Mouse (Mus musculus) MEL (cell line): ENCODE data around the gene Sag. TPM values are rescaled to one million over a fixed set of nuclear protein-coding genes. Genes with fewer than 3 reads are reported as not detected.

Experiments used
- DNase-seq: peaks from one replicate; pipeline ENCODE4 v3.0.0; 2011; ENCODE audit warnings: low read depth, low spot score
- H3K27ac ChIP-seq: 2 replicates; pipeline ENCODE4 v1.5.1; 2012; ENCODE audit warnings: low read depth, mild to moderate bottlenecking, control low read depth, low read length, moderate library complexity; ENCODE audit not compliant: control insufficient read depth
- H3K27me3 ChIP-seq, 2 experiments: fragments of 150-350 bp in 1 of 2; sonication (generic) in 1 of 2; 2 replicates each; pipeline ENCODE4 v1.6.1; 2012; ENCODE audit warnings: low read length in 2 of 2, mild to moderate bottlenecking in 2 of 2, improper control_type of control experiment in 1 of 2, moderate library complexity in 1 of 2; ENCODE audit not compliant: insufficient read depth in 2 of 2, control insufficient read depth in 1 of 2
- H3K36me3 ChIP-seq, 2 experiments: 2 replicates each; pipeline ENCODE4 v1.6.1; 2012 to 2014; ENCODE audit warnings: low read length in 2 of 2, improper control_type of control experiment in 1 of 2, inconsistent platforms in 1 of 2, mild to moderate bottlenecking in 1 of 2; ENCODE audit not compliant: insufficient read depth in 2 of 2, control insufficient read depth in 1 of 2
- H3K4me1 ChIP-seq, 2 experiments: fragments of 150-350 bp in 1 of 2; sonication (generic) in 1 of 2; 2 replicates each; pipeline ENCODE4 v1.6.1; 2012; ENCODE audit warnings: low read length in 2 of 2, improper control_type of control experiment in 1 of 2, mild to moderate bottlenecking in 1 of 2; ENCODE audit not compliant: insufficient read depth in 2 of 2, control insufficient read depth in 1 of 2
- H3K4me3 ChIP-seq, 2 experiments: fragments of 150-350 bp in 1 of 2; sonication (generic) in 1 of 2; 2 replicates each; pipeline ENCODE4 v1.5.1; 2012; ENCODE audit warnings: low read depth in 2 of 2, low read length in 2 of 2, mild to moderate bottlenecking in 2 of 2, moderate library complexity in 2 of 2, control low read depth in 1 of 2, improper control_type of control experiment in 1 of 2; ENCODE audit not compliant: control insufficient read depth in 1 of 2, insufficient read depth in 1 of 2
- H3K79me2 ChIP-seq: 2 replicates; pipeline ENCODE4 v1.6.1; 2012; ENCODE audit warnings: mild to moderate bottlenecking, low read length, moderate library complexity; ENCODE audit not compliant: control insufficient read depth, poor library complexity, insufficient read depth
- H3K9ac ChIP-seq: 2 replicates; pipeline ENCODE4 v1.6.1; 2012; ENCODE audit warnings: low read depth, mild to moderate bottlenecking, control low read depth, low read length, moderate library complexity; ENCODE audit not compliant: control insufficient read depth, poor library complexity, severe bottlenecking
- H3K9me3 ChIP-seq: fragments of 150-350 bp; sonication (generic); replicated peaks from 2 replicates; pipeline ENCODE4 v1.6.1; 2012; ENCODE audit warnings: mild to moderate bottlenecking, low read length, improper control_type of control experiment, moderate library complexity; ENCODE audit not compliant: insufficient read depth
- CHD1 ChIP-seq: IDR thresholded peaks from 2 replicates; pipeline ENCODE4 v1.6.1; 2012; ENCODE audit warnings: low read depth, mild to moderate bottlenecking, inconsistent platforms, low read length, improper control_type of control experiment
- CHD2 ChIP-seq: IDR thresholded peaks from 2 replicates; pipeline ENCODE4 v1.6.1; 2011; ENCODE audit warnings: low read length, improper control_type of control experiment
- CTCF ChIP-seq, 3 experiments: IDR thresholded peaks in 2 of 3; conservative IDR thresholded peaks in 1 of 3; 2 replicates each; pipeline ENCODE4 v1.5.1; 2011 to 2012; ENCODE audit warnings: low read length in 3 of 3, low read depth in 2 of 3, mild to moderate bottlenecking in 2 of 3, improper control_type of control experiment in 1 of 3, inconsistent platforms in 1 of 3, mixed read lengths in 1 of 3, moderate library complexity in 1 of 3; ENCODE audit not compliant: control insufficient read depth in 1 of 3, insufficient read depth in 1 of 3, poor library complexity in 1 of 3, severe bottlenecking in 1 of 3
- E2F4 ChIP-seq: IDR thresholded peaks from 2 replicates; pipeline ENCODE4 v1.6.1; 2011; ENCODE audit warnings: low read depth, low read length, improper control_type of control experiment, borderline replicate concordance
- EP300 ChIP-seq, 2 experiments: IDR thresholded peaks; 2 replicates each; pipeline ENCODE4 v1.6.1; 2011; ENCODE audit warnings: improper control_type of control experiment in 2 of 2, low read length in 2 of 2, low read depth in 1 of 2, mild to moderate bottlenecking in 1 of 2
- ETS1 ChIP-seq: IDR thresholded peaks from 2 replicates; pipeline ENCODE4 v1.6.1; 2012; ENCODE audit warnings: low read depth, mild to moderate bottlenecking, inconsistent platforms, low read length, improper control_type of control experiment, moderate library complexity
- GABPA ChIP-seq: IDR thresholded peaks from 2 replicates; pipeline ENCODE4 v1.6.1; 2012; ENCODE audit warnings: low read depth, mild to moderate bottlenecking, inconsistent platforms, low read length, improper control_type of control experiment, moderate library complexity
- GATA1 ChIP-seq: IDR thresholded peaks from 2 replicates; pipeline ENCODE4 v1.6.1; 2011; ENCODE audit warnings: low read depth, low read length, improper control_type of control experiment
- HCFC1 ChIP-seq: IDR thresholded peaks from 2 replicates; pipeline ENCODE4 v1.6.1; 2012; ENCODE audit warnings: low read depth, mild to moderate bottlenecking, inconsistent platforms, low read length, improper control_type of control experiment, moderate library complexity
- MAFK ChIP-seq: IDR thresholded peaks from 2 replicates; pipeline ENCODE4 v1.6.1; 2011; ENCODE audit warnings: low read depth, mild to moderate bottlenecking, low read length, improper control_type of control experiment, borderline replicate concordance
- MAZ ChIP-seq: IDR thresholded peaks from 2 replicates; pipeline ENCODE4 v1.6.1; 2012; ENCODE audit warnings: low read depth, mild to moderate bottlenecking, inconsistent platforms, low read length, improper control_type of control experiment
- MEF2A ChIP-seq: IDR thresholded peaks from 2 replicates; pipeline ENCODE4 v1.6.1; 2014; ENCODE audit warnings: low read depth, mild to moderate bottlenecking, inconsistent platforms, low read length, improper control_type of control experiment; ENCODE audit not compliant: poor library complexity, insufficient replicate concordance, severe bottlenecking; ENCODE audit errors: extremely low read depth
- MXI1 ChIP-seq: IDR thresholded peaks from 2 replicates; pipeline ENCODE4 v1.6.1; 2011; ENCODE audit warnings: mild to moderate bottlenecking, low read depth, low read length, improper control_type of control experiment
- MYB ChIP-seq: IDR thresholded peaks from 2 replicates; pipeline ENCODE4 v1.6.1; 2011; ENCODE audit warnings: mild to moderate bottlenecking, low read depth, low read length, improper control_type of control experiment
- NRF1 ChIP-seq: IDR thresholded peaks from 2 replicates; pipeline ENCODE4 v1.6.1; 2014; ENCODE audit warnings: low read depth, mild to moderate bottlenecking, inconsistent platforms, low read length, improper control_type of control experiment, moderate library complexity; ENCODE audit not compliant: poor library complexity, insufficient read depth, severe bottlenecking
- POLR2AphosphoS2 ChIP-seq: IDR thresholded peaks from 2 replicates; pipeline ENCODE4 v1.6.1; 2011; ENCODE audit warnings: low read length, improper control_type of control experiment
- RCOR1 ChIP-seq: IDR thresholded peaks from 2 replicates; pipeline ENCODE4 v1.6.1; 2012; ENCODE audit warnings: low read depth, mild to moderate bottlenecking, inconsistent platforms, low read length, improper control_type of control experiment
- TAL1 ChIP-seq: IDR thresholded peaks from 2 replicates; pipeline ENCODE4 v1.6.1; 2012; ENCODE audit warnings: mild to moderate bottlenecking, inconsistent platforms, low read length, moderate library complexity, mixed read lengths
- TCF12 ChIP-seq: IDR thresholded peaks from 2 replicates; pipeline ENCODE4 v1.6.1; 2014; ENCODE audit warnings: low read depth, mild to moderate bottlenecking, inconsistent platforms, low read length, improper control_type of control experiment, moderate library complexity
- UBTF ChIP-seq: IDR thresholded peaks from 2 replicates; pipeline ENCODE4 v1.6.1; 2012; ENCODE audit warnings: low read depth, mild to moderate bottlenecking, inconsistent platforms, low read length, improper control_type of control experiment, moderate library complexity, borderline replicate concordance; ENCODE audit not compliant: insufficient read depth
- USF1 ChIP-seq: IDR thresholded peaks from 2 replicates; pipeline ENCODE4 v1.6.1; 2014; ENCODE audit warnings: low read depth, mild to moderate bottlenecking, inconsistent platforms, low read length, improper control_type of control experiment, moderate library complexity
- ZC3H11A ChIP-seq: IDR thresholded peaks from 2 replicates; pipeline ENCODE4 v1.6.1; 2012; ENCODE audit warnings: low read depth, mild to moderate bottlenecking, inconsistent platforms, low read length, improper control_type of control experiment
- ZNF384 ChIP-seq: IDR thresholded peaks from 2 replicates; pipeline ENCODE4 v1.6.1; 2012; ENCODE audit warnings: low read depth, mild to moderate bottlenecking, inconsistent platforms, low read length, improper control_type of control experiment
- polyA plus RNA-seq, 2 experiments: library from polyadenylated mRNA; stranded (reverse) in 1 of 2; unstranded in 1 of 2; fragments of >175 nt in 1 of 2; fragments of >200 nt in 1 of 2; gene quantifications; 2 replicates each; pipeline versions ENCODE4 v1.2.1 to v1.2.4; 2012; ENCODE audit warnings: low replicate concordance in 2 of 2, low read depth in 1 of 2; ENCODE audit not compliant: insufficient read length in 2 of 2, insufficient read depth in 1 of 2, missing spikeins in 1 of 2
- total RNA-seq: library from RNA; depleted of rRNA; stranded (reverse); fragments of 300-350 nt; gene quantifications from 2 replicates; pipeline ENCODE4 v1.2.3, GENCODE M21; 2012

Gene Sag
- total and polyA plus RNA-seq, 3 experiments, result 2.5 to 4.1 TPM; not detected in 1

- Histone ChIP-seq H3K79me2 (peaks cover 54% of the 10 kb centered on the region), H3K9me3 (no peaks in the 10 kb centered on the region), H3K4me1 (peaks cover 17 to 24% of the 10 kb centered on the region in 2 experiments), H3K36me3 (peaks cover 0 to 37% of the 10 kb centered on the region in 2 experiments), H3K27me3 (no peaks in the 10 kb centered on the region), H3K4me3 (no peak overlapping the region), H3K9ac (no peak overlapping the region), H3K27ac (no peak overlapping the region)
- DNase-seq, result no peak
- TF ChIP-seq MYB (no peak), HCFC1 (no peak), ZC3H11A (no peak), TCF12 (no peak), USF1 (no peak), CHD2 (no peak), NRF1 (no peak), POLR2AphosphoS2 (no peak), CTCF (IDR thresholded peaks at IDR 0.05 in 2 of 3, conservative IDR thresholded peaks at IDR 0.05 in 1 of 3; ENCODE audit: control insufficient read depth in 1 of 3, insufficient read depth in 1 of 3, low read depth in 2 of 3, low read length in 3 of 3, poor library complexity in 1 of 3, severe bottlenecking in 1 of 3) (no peak), E2F4 (no peak), MXI1 (no peak), MAFK (no peak), ETS1 (no peak)
These were observed 72.6 kb downstream of the Sag start for GRCm38 (mm10) chr1:87876065-87876464.

DNA sequence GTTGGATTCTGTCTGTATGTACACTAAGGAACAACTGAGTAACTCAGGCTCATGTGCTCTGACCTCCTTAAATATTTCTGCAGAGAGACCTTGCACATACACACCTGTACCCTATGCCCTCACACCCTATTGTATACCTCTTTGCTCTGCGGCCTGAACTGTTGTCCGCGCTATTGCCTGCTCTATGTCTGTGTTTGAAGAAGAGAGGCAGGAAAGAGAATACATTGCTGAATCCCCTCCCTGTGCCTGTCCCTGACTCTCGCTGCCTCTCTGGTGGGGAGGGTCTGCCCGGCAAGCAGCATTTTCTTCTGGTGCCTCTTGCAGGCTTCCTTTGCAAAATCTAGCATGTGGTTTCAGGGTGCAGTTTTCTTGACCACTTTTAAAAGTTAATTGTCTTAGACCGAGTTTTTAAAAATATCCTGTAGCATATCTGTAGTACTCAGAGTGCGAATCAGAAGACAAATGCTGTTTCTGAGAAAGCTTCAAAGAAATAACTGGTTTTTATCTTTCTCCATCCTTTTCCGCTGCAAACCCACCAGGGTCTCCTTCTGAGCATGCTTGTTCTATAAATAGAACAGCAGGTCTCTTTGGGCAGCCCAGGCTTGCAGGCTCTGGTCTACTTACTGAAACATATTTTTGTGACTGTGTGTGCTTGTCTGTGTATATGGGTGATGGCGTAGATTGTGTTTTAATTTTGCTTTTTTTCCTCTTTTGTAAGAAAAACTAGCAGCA lies 74.2 kb downstream of the Sag start:
- peaks cover 6 to 41% of the 10 kb centered on the region in 2 experiments for H3K36me3 ChIP-seq
- TF ChIP-seq CHD1 (no peak), MEF2A (peak; percentile 86), TAL1 (peak; percentile 48), GABPA (no peak), GATA1 (peak; percentile 33; the same call in 1 of the 2 replicates), ETS1 (peak; percentile 54; the same call in 1 of the 2 replicates), TCF12 (0 out of 2 replicates have a peak, but pooled peaks have one; percentile 56), ZNF384 (no peak), POLR2AphosphoS2 (no peak), EP300 (IDR thresholded peaks at IDR 0.05; ENCODE audit: low read depth in 1 of 2, low read length in 2 of 2) (peak in 1 of 2 experiments; percentile 35; a peak in 1 of 4 replicates), MAZ (no peak), RCOR1 (peak; percentile 29; the same call in 1 of the 2 replicates), UBTF (no peak)
- H3K4me1 ChIP-seq, result peaks cover 16 to 29% of the 10 kb centered on the region in 2 experiments
- no peaks in the 10 kb centered on the region for H3K27me3 ChIP-seq
- no peak overlapping the region for H3K4me3 ChIP-seq
- H3K9me3 ChIP-seq, result no peaks in the 10 kb centered on the region
- DNase-seq, result peak; percentile 32
- peaks cover 48% of the 10 kb centered on the region for H3K79me2 ChIP-seq
- H3K27ac ChIP-seq, result peak overlapping the region; percentile 64; the same call in 1 of the 2 replicates
- no peak overlapping the region for H3K9ac ChIP-seq
